Mouse (Mus musculus) megakaryocyte, embryonic 14.5 days (primary cell): ENCODE results near the gene Prkce. TPM values are rescaled to one million over a fixed set of nuclear protein-coding genes. Genes with fewer than 3 reads are reported as not detected.

Experiments
- H3K27me3 ChIP-seq: replicated peaks from 2 replicates; pipeline ENCODE3; 2012; ENCODE audit warnings: inconsistent platforms
- H3K36me3 ChIP-seq: replicated peaks from 2 replicates; pipeline ENCODE3; 2012; ENCODE audit warnings: low read length, inconsistent platforms, mixed read lengths
- H3K4me1 ChIP-seq: 2 replicates; pipeline ENCODE4 v1.6.1; 2012; ENCODE audit warnings: inconsistent platforms
- H3K4me3 ChIP-seq: replicated peaks from 2 replicates; pipeline ENCODE3; 2012; ENCODE audit warnings: moderate library complexity, mild to moderate bottlenecking, inconsistent platforms
- H3K9me3 ChIP-seq: 2 replicates; pipeline ENCODE4 v1.6.1; 2012; ENCODE audit warnings: inconsistent platforms
- FLI1 ChIP-seq: IDR thresholded peaks from 2 replicates; pipeline ENCODE4 v1.6.1; 2012; ENCODE audit warnings: low read length, inconsistent platforms, mixed read lengths
- GATA1 ChIP-seq: IDR thresholded peaks from 3 replicates; pipeline ENCODE4 v1.6.1; 2012; ENCODE audit warnings: mixed read lengths, low read length, inconsistent platforms, borderline replicate concordance
- polyA plus RNA-seq: library from polyadenylated mRNA; stranded (reverse); fragments of >175 nt; gene quantifications from 2 replicates; pipeline ENCODE4 v1.2.3, GENCODE M21; 2012; ENCODE audit warnings: low replicate concordance; ENCODE audit not compliant: insufficient read depth

Gene Prkce
- polyA plus RNA-seq, 1 experiment: 7.3 TPM

GRCm38 (mm10) chr17:86355772-86356451, 188.3 kb downstream of the Prkce start:
- H3K9me3 ChIP-seq: no peaks in the 10 kb centered on the region
- peaks cover 14% of the 10 kb centered on the region for H3K36me3 ChIP-seq
- H3K4me3 ChIP-seq: no peak overlapping the region
- no peak for TF ChIP-seq FLI1
- TF ChIP-seq GATA1: no peak
- peaks cover 2% of the 10 kb centered on the region for H3K27me3 ChIP-seq
- H3K4me1 ChIP-seq: peaks cover 47% of the 10 kb centered on the region

GRCm38 (mm10) chr17:86358388-86358787, 190.8 kb downstream of the Prkce start:
- TF ChIP-seq FLI1 (no peak), GATA1 (no peak)
- 0 out of 2 replicates have a peak, but pooled peaks cover 4% of the 10 kb centered on the region for H3K9me3 ChIP-seq
- H3K4me1 ChIP-seq: peaks cover 38% of the 10 kb centered on the region
- no peaks in the 10 kb centered on the region for H3K27me3 ChIP-seq
- H3K4me3 ChIP-seq: no peak overlapping the region
- peaks cover 12% of the 10 kb centered on the region for H3K36me3 ChIP-seq

- peaks cover 9% of the 10 kb centered on the region for H3K36me3 ChIP-seq
- H3K27me3 ChIP-seq: no peaks in the 10 kb centered on the region
- H3K4me3 ChIP-seq: no peak overlapping the region
- TF ChIP-seq FLI1 (no peak), GATA1 (no peak)
- 0 out of 2 replicates have a peak, but pooled peaks cover 4% of the 10 kb centered on the region for H3K9me3 ChIP-seq
- peaks cover 37% of the 10 kb centered on the region for H3K4me1 ChIP-seq
Measured at GRCm38 (mm10) chr17:86358847-86359246, 191.3 kb downstream of the Prkce start.

GRCm38 (mm10) chr17:86360849-86361248, 193.3 kb downstream of the Prkce start:
- Histone ChIP-seq H3K9me3 (0 out of 2 replicates have a peak, but pooled peaks cover 4% of the 10 kb centered on the region), H3K27me3 (no peaks in the 10 kb centered on the region), H3K4me3 (no peak overlapping the region), H3K4me1 (peaks cover 18% of the 10 kb centered on the region), H3K36me3 (peaks cover 7% of the 10 kb centered on the region)
- TF ChIP-seq GATA1 (no peak), FLI1 (no peak)

- Histone ChIP-seq H3K4me3 (no peak overlapping the region), H3K36me3 (no peaks in the 10 kb centered on the region), H3K9me3 (0 out of 2 replicates have a peak, but pooled peaks cover 4% of the 10 kb centered on the region), H3K27me3 (no peaks in the 10 kb centered on the region), H3K4me1 (peaks cover 7% of the 10 kb centered on the region)
- TF ChIP-seq GATA1 (no peak), FLI1 (no peak)
Measured at GRCm38 (mm10) chr17:86363356-86363755, 195.8 kb downstream of the Prkce start.

- Histone ChIP-seq H3K9me3 (0 out of 2 replicates have a peak, but pooled peaks cover 4% of the 10 kb centered on the region), H3K4me3 (no peak overlapping the region), H3K36me3 (no peaks in the 10 kb centered on the region), H3K4me1 (peaks cover 5% of the 10 kb centered on the region), H3K27me3 (no peaks in the 10 kb centered on the region)
- TF ChIP-seq FLI1 (no peak), GATA1 (no peak)
Measured at GRCm38 (mm10) chr17:86364349-86365075, 196.9 kb downstream of the Prkce start.

- Histone ChIP-seq H3K4me1 (peaks cover 11% of the 10 kb centered on the region), H3K27me3 (no peaks in the 10 kb centered on the region), H3K36me3 (no peaks in the 10 kb centered on the region), H3K9me3 (0 out of 2 replicates have a peak, but pooled peaks cover 4% of the 10 kb centered on the region), H3K4me3 (no peak overlapping the region)
- TF ChIP-seq GATA1 (no peak), FLI1 (no peak)
Measured at GRCm38 (mm10) chr17:86366919-86367318, 199.3 kb downstream of the Prkce start.

- no peak overlapping the region for H3K4me3 ChIP-seq
- H3K4me1 ChIP-seq: peaks cover 11% of the 10 kb centered on the region
- H3K27me3 ChIP-seq: no peaks in the 10 kb centered on the region
- no peaks in the 10 kb centered on the region for H3K36me3 ChIP-seq
- TF ChIP-seq GATA1 (no peak), FLI1 (no peak)
- no peaks in the 10 kb centered on the region for H3K9me3 ChIP-seq
Measured at GRCm38 (mm10) chr17:86367676-86368075, 200.1 kb downstream of the Prkce start.

GRCm38 (mm10) chr17:86370106-86370742, 202.6 kb downstream of the Prkce start:
- no peaks in the 10 kb centered on the region for H3K36me3 ChIP-seq
- H3K4me3 ChIP-seq: no peak overlapping the region
- no peaks in the 10 kb centered on the region for H3K27me3 ChIP-seq
- no peaks in the 10 kb centered on the region for H3K9me3 ChIP-seq
- peaks cover 9% of the 10 kb centered on the region for H3K4me1 ChIP-seq
- TF ChIP-seq GATA1 (no peak), FLI1 (no peak)
